Mouse (Mus musculus) cerebellum, adult (tissue): ENCODE measurements around the gene D11Wsu47e.
"Not testable (repeated sequence)": the region's sequence is repeated elsewhere in the genome, so short reads cannot be mapped to it uniquely, and the experiment has no call there.

Source experiments
- ATAC-seq: cut with Nextera tagmentation; 2 replicates; pipeline ENCODE4 v1.9.2; 2017; ENCODE audit warnings: mild to moderate bottlenecking, moderate library complexity, mixed read lengths; ENCODE audit not compliant: insufficient number of reproducible peaks, low FRiP score, low TSS enrichment

Gene D11Wsu47e

GRCm38 (mm10) chr11:113683957-113684706, at the start of gene D11Wsu47e, which contains the start of gene Fam104a:
TSS of gene D11Wsu47e (plus strand) at chr11:113684412.
TSS of gene Fam104a (minus strand) at chr11:113684155.
- peak; percentile 90 for ATAC-seq

GRCm38 (mm10) chr11:113634699-113635121, 49.5 kb upstream of the D11Wsu47e start:
- no peak for ATAC-seq

GRCm38 (mm10) chr11:113638680-113639079, 45.5 kb upstream of the D11Wsu47e start:
- ATAC-seq = no peak

- no peak for ATAC-seq
These were observed 39.0 kb upstream of the D11Wsu47e start for GRCm38 (mm10) chr11:113645181-113645580.

- peak; percentile 27; the same call in 1 of the 2 replicates for ATAC-seq
These were observed 36.1 kb upstream of the D11Wsu47e start for GRCm38 (mm10) chr11:113648152-113648551.

GRCm38 (mm10) chr11:113648690-113649352, 35.4 kb upstream of the D11Wsu47e start, which contains the start of gene Cog1:
TSS of gene Cog1 (plus strand) at chr11:113649169.
- no peak for ATAC-seq

GRCm38 (mm10) chr11:113649353-113650210, 34.6 kb upstream of the D11Wsu47e start, which contains the start of gene Slc39a11:
TSS of gene Slc39a11 (minus strand) at chr11:113650079.
- ATAC-seq = peak; percentile 42

GRCm38 (mm10) chr11:113651206-113651906, 32.9 kb upstream of the D11Wsu47e start:
- ATAC-seq = no peak

GRCm38 (mm10) chr11:113651907-113652273, 32.3 kb upstream of the D11Wsu47e start:
- no peak for ATAC-seq

- no peak for ATAC-seq
These were observed 31.7 kb upstream of the D11Wsu47e start for GRCm38 (mm10) chr11:113652516-113652915.

- no peak for ATAC-seq
These were observed 30.1 kb upstream of the D11Wsu47e start for GRCm38 (mm10) chr11:113654105-113654504.

- no peak for ATAC-seq
These were observed 29.5 kb upstream of the D11Wsu47e start for GRCm38 (mm10) chr11:113654561-113655270.

- ATAC-seq = peak; percentile 78
These were observed 27.7 kb upstream of the D11Wsu47e start for GRCm38 (mm10) chr11:113656511-113656932.

- no peak for ATAC-seq
These were observed 27.0 kb upstream of the D11Wsu47e start for GRCm38 (mm10) chr11:113657221-113657620.

GRCm38 (mm10) chr11:113658319-113658718, 25.9 kb upstream of the D11Wsu47e start:
- no peak for ATAC-seq

- no peak for ATAC-seq
These were observed 25.4 kb upstream of the D11Wsu47e start for GRCm38 (mm10) chr11:113658763-113659162.

- not testable (repeated sequence) for ATAC-seq
These were observed 24.0 kb upstream of the D11Wsu47e start for GRCm38 (mm10) chr11:113660213-113660612.

GRCm38 (mm10) chr11:113660940-113661339, 23.3 kb upstream of the D11Wsu47e start:
- ATAC-seq = no peak

- no peak for ATAC-seq
These were observed 22.3 kb upstream of the D11Wsu47e start for GRCm38 (mm10) chr11:113661835-113662351.
